ENCODE assay signal across 11 mouse cellular contexts in genomic region chr4:152756535-152756934, GRCm38 (mm10).
DNase-seq lines count a peak whose midpoint lies in the region; ATAC-seq and TF ChIP-seq lines count a peak whose summit lies in the region.
"Had no signal": no experiment of that assay in that cellular context is flagged by ENCODE, and none has a peak within 500 bp of the region (broad histone marks: within the 10 kb centered on the region; RNA-seq: fewer than 3 reads in every experiment).

No protein-coding gene starts in this region.

- H3K4me3 ChIP-seq in forebrain, embryonic 13.5 days = no peak overlapping the region
- H3K4me3 ChIP-seq in forebrain, embryonic 11.5 days (ENCODE audit: low read depth, low read length) = no peak overlapping the region
- H3K4me3 ChIP-seq in forebrain, embryonic 15.5 days = no peak overlapping the region
- H3K4me3 ChIP-seq in lung, postnatal 0 days (ENCODE audit: low read depth, low read length) = no peak overlapping the region

- no peak for TF ChIP-seq EP300 in lung, postnatal 0 days (IDR thresholded peaks at IDR 0.05)

- H3K4me2 ChIP-seq in forebrain, embryonic 13.5 days = no peak overlapping the region
- H3K4me2 ChIP-seq in forebrain, embryonic 11.5 days (ENCODE audit: low read depth, low read length, severe bottlenecking) = no peak overlapping the region
- no peak overlapping the region for H3K4me2 ChIP-seq in forebrain, embryonic 15.5 days (replicated peaks)
- no peak overlapping the region for H3K4me2 ChIP-seq in lung, postnatal 0 days (replicated peaks; ENCODE audit: low read depth, low read length)
- H3K4me2 ChIP-seq: lung, embryonic 14.5 days had no signal

- no peak overlapping the region for H3K9ac ChIP-seq in forebrain, embryonic 13.5 days
- no peak overlapping the region for H3K9ac ChIP-seq in forebrain, embryonic 11.5 days (ENCODE audit: low read length)
- H3K9ac ChIP-seq in forebrain, embryonic 15.5 days (replicated peaks) = 0 out of 2 replicates have a peak overlapping the region, but pooled peaks have one; percentile 12
- H3K9ac ChIP-seq in lung, postnatal 0 days (replicated peaks; ENCODE audit: low read depth) = no peak overlapping the region
- H3K9ac ChIP-seq: lung, embryonic 14.5 days had no signal

- no peaks in the 10 kb centered on the region for H3K27me3 ChIP-seq in forebrain, embryonic 13.5 days
- no peaks in the 10 kb centered on the region for H3K27me3 ChIP-seq in forebrain, embryonic 11.5 days (ENCODE audit: control insufficient read depth, insufficient read depth, low read length)
- H3K27me3 ChIP-seq in forebrain, embryonic 15.5 days = no peaks in the 10 kb centered on the region
- H3K27me3 ChIP-seq in lung, postnatal 0 days (replicated peaks; ENCODE audit: insufficient read depth, low read length) = no peaks in the 10 kb centered on the region
- H3K27me3 ChIP-seq: Patski had no signal

- peak overlapping the region; percentile 80 for H3K27ac ChIP-seq in forebrain, embryonic 13.5 days
- no peak overlapping the region for H3K27ac ChIP-seq in forebrain, embryonic 11.5 days (ENCODE audit: low read depth, low read length)
- H3K27ac ChIP-seq in forebrain, embryonic 15.5 days (replicated peaks) = peak overlapping the region; percentile 76
- no peak overlapping the region for H3K27ac ChIP-seq in lung, postnatal 0 days (ENCODE audit: low read length)

- 44% methylated on average over 10 of the region's 10 CpGs for WGBS in forebrain, embryonic 13.5 days
- 88% methylated on average over 10 of the region's 10 CpGs for WGBS in forebrain, embryonic 11.5 days
- 17% methylated on average over 10 of the region's 10 CpGs for WGBS in forebrain, embryonic 15.5 days
- 71% methylated on average over 10 of the region's 10 CpGs for WGBS in lung, postnatal 0 days

- DNase-seq in forebrain, embryonic 11.5 days (ENCODE audit: low spot score) = no peak
- peak; percentile 38 to 61 for DNase-seq in right cerebral cortex, postnatal 10 days (ENCODE audit: low spot score in 2 of 2)
- DNase-seq in right cerebral cortex, postnatal 25 days = no peak
- peak; percentile 29 for DNase-seq in ovary, postnatal 36 days (ENCODE audit: low spot score)
- DNase-seq in lung, postnatal 0 days (ENCODE audit: low spot score) = no peak
- DNase-seq in lung, postnatal 14 days = no peak
- DNase-seq: lung, embryonic 14.5 days had no signal

- H3K9me3 ChIP-seq in forebrain, embryonic 13.5 days (replicated peaks) = 0 out of 2 replicates have a peak, but pooled peaks cover 4% of the 10 kb centered on the region
- no peaks in the 10 kb centered on the region for H3K9me3 ChIP-seq in forebrain, embryonic 11.5 days (ENCODE audit: control insufficient read depth, low read length)
- H3K9me3 ChIP-seq in forebrain, embryonic 15.5 days = no peaks in the 10 kb centered on the region
- H3K9me3 ChIP-seq in lung, postnatal 0 days (ENCODE audit: low read length) = no peaks in the 10 kb centered on the region

- TF ChIP-seq CTCF in lung, postnatal 0 days (IDR thresholded peaks at IDR 0.05) = no peak

- peak; percentile 75; the same call in 1 of the 2 replicates for ATAC-seq in forebrain, embryonic 13.5 days
- ATAC-seq in forebrain, embryonic 11.5 days (replicated peaks; ENCODE audit: low FRiP score) = no peak
- peak; percentile 68 for ATAC-seq in forebrain, embryonic 15.5 days (replicated peaks)
- ATAC-seq in lung, postnatal 0 days = no peak
- ATAC-seq: inflammation-experienced regulatory T-cells, adult 6 months; Patski had no signal

- peaks cover 19% of the 10 kb centered on the region for H3K4me1 ChIP-seq in forebrain, embryonic 13.5 days
- no peaks in the 10 kb centered on the region for H3K4me1 ChIP-seq in forebrain, embryonic 11.5 days (replicated peaks; ENCODE audit: control insufficient read depth, insufficient read depth, low read length)
- H3K4me1 ChIP-seq in forebrain, embryonic 15.5 days = peaks cover 17% of the 10 kb centered on the region
- no peaks in the 10 kb centered on the region for H3K4me1 ChIP-seq in lung, postnatal 0 days (ENCODE audit: insufficient read depth, low read depth, low read length)

- H3K36me3 ChIP-seq in forebrain, embryonic 13.5 days (ENCODE audit: poor library complexity, severe bottlenecking) = no peaks in the 10 kb centered on the region
- no peaks in the 10 kb centered on the region for H3K36me3 ChIP-seq in forebrain, embryonic 11.5 days (ENCODE audit: control insufficient read depth, insufficient read depth, low read length)
- H3K36me3 ChIP-seq in forebrain, embryonic 15.5 days = no peaks in the 10 kb centered on the region
- H3K36me3 ChIP-seq in lung, postnatal 0 days (ENCODE audit: insufficient read depth, low read length) = no peaks in the 10 kb centered on the region

Comparison
In these comparisons a context has a peak if more than half of its experiments do, and no peak if none do; other contexts are left out.
1. ATAC-seq: peak in forebrain, embryonic 13.5 days (single experiment) and forebrain, embryonic 15.5 days (single experiment); none in forebrain, embryonic 11.5 days (single experiment) and lung, postnatal 0 days (single experiment).
2. H3K27ac ChIP-seq: peak in forebrain, embryonic 13.5 days (single experiment) and forebrain, embryonic 15.5 days (single experiment); none in forebrain, embryonic 11.5 days (single experiment) and lung, postnatal 0 days (single experiment).
3. DNase-seq: peak in right cerebral cortex, postnatal 10 days (2 of 2) and ovary, postnatal 36 days (single experiment); none in forebrain, embryonic 11.5 days (single experiment), right cerebral cortex, postnatal 25 days (single experiment), lung, postnatal 0 days (single experiment) and lung, postnatal 14 days (single experiment).